Mouse (Mus musculus): Measurements from ENCODE around the gene Mpnd. TPM values are rescaled to one million over a fixed set of nuclear protein-coding genes. Genes with fewer than 3 reads are reported as not detected.

The Mpnd gene
- polyA plus RNA-seq, 1 experiment = 92.1 TPM

- TF ChIP-seq CEBPB (IDR thresholded peaks at IDR 0.05; ENCODE audit: insufficient read depth, poor library complexity, severe bottlenecking) = no peak
- no peak for TF ChIP-seq USF1 (IDR thresholded peaks at IDR 0.05; ENCODE audit: low read depth)
- no peak for TF ChIP-seq TCF12 (IDR thresholded peaks at IDR 0.05; ENCODE audit: insufficient read depth, poor library complexity, severe bottlenecking)
- no peak for TF ChIP-seq POLR2AphosphoS2 (IDR thresholded peaks at IDR 0.05; ENCODE audit: insufficient read length, low read depth)
- TF ChIP-seq MYOG (IDR thresholded peaks at IDR 0.05; ENCODE audit: control insufficient read depth in 1 of 3, insufficient read depth in 1 of 3, insufficient read length in 2 of 3, low read depth in 2 of 3) = no peak
- no peak for TF ChIP-seq TCF3 (IDR thresholded peaks at IDR 0.05; ENCODE audit: insufficient read length, low read depth)
- TF ChIP-seq REST (IDR thresholded peaks at IDR 0.05; ENCODE audit: insufficient read depth, insufficient read length) = no peak
- no peak for TF ChIP-seq SRF (IDR thresholded peaks at IDR 0.05; ENCODE audit: control insufficient read depth, insufficient read length, low read depth)
- TF ChIP-seq MYOD1 (IDR thresholded peaks at IDR 0.05; ENCODE audit: control insufficient read depth in 1 of 3, insufficient read length in 2 of 3, low read depth in 2 of 3) = no peak
- no peak for TF ChIP-seq POLR2A (IDR thresholded peaks at IDR 0.05; ENCODE audit: insufficient read length, low read depth)
- no peak for TF ChIP-seq MAX (IDR thresholded peaks at IDR 0.05; ENCODE audit: low read depth)
- no peak for TF ChIP-seq E2F4 (IDR thresholded peaks at IDR 0.05; ENCODE audit: insufficient read depth)
- no peak overlapping the region for H3K4me3 ChIP-seq
- no peaks in the 10 kb centered on the region for H3K36me3 ChIP-seq (ENCODE audit: control insufficient read depth, insufficient read depth)
- no peak overlapping the region for H3ac ChIP-seq (ENCODE audit: control insufficient read depth, insufficient read length)
- no peaks in the 10 kb centered on the region for H3K79me2 ChIP-seq (ENCODE audit: control insufficient read depth, insufficient read depth)
- no peak overlapping the region for H3K4me2 ChIP-seq (ENCODE audit: low read depth)
- H3K27me3 ChIP-seq (ENCODE audit: control insufficient read depth, insufficient read depth, insufficient read length) = peaks cover 17% of the 10 kb centered on the region
Observed at GRCm38 (mm10) chr17:56003000-56003399, 2.5 kb upstream of the Mpnd start.

- H3K79me2 ChIP-seq (ENCODE audit: control insufficient read depth, insufficient read depth) = peaks cover 7% of the 10 kb centered on the region
- no peak overlapping the region for H3K4me3 ChIP-seq
- TF ChIP-seq CEBPB (IDR thresholded peaks at IDR 0.05; ENCODE audit: insufficient read depth, poor library complexity, severe bottlenecking) (no peak), POLR2AphosphoS2 (IDR thresholded peaks at IDR 0.05; ENCODE audit: insufficient read length, low read depth) (no peak), SRF (IDR thresholded peaks at IDR 0.05; ENCODE audit: control insufficient read depth, insufficient read length, low read depth) (no peak), TCF3 (IDR thresholded peaks at IDR 0.05; ENCODE audit: insufficient read length, low read depth) (no peak), MYOD1 (IDR thresholded peaks at IDR 0.05; ENCODE audit: control insufficient read depth in 1 of 3, insufficient read length in 2 of 3, low read depth in 2 of 3) (no peak), REST (IDR thresholded peaks at IDR 0.05; ENCODE audit: insufficient read depth, insufficient read length) (no peak), USF1 (IDR thresholded peaks at IDR 0.05; ENCODE audit: low read depth) (no peak), POLR2A (IDR thresholded peaks at IDR 0.05; ENCODE audit: insufficient read length, low read depth) (no peak), MYOG (IDR thresholded peaks at IDR 0.05; ENCODE audit: control insufficient read depth in 1 of 3, insufficient read depth in 1 of 3, insufficient read length in 2 of 3, low read depth in 2 of 3) (no peak), MAX (IDR thresholded peaks at IDR 0.05; ENCODE audit: low read depth) (no peak), TCF12 (IDR thresholded peaks at IDR 0.05; ENCODE audit: insufficient read depth, poor library complexity, severe bottlenecking) (no peak), E2F4 (IDR thresholded peaks at IDR 0.05; ENCODE audit: insufficient read depth) (no peak)
- peaks cover 5% of the 10 kb centered on the region for H3K36me3 ChIP-seq (ENCODE audit: control insufficient read depth, insufficient read depth)
- H3K4me2 ChIP-seq (ENCODE audit: low read depth) = no peak overlapping the region
- peaks cover 17% of the 10 kb centered on the region for H3K27me3 ChIP-seq (ENCODE audit: control insufficient read depth, insufficient read depth, insufficient read length)
- no peak overlapping the region for H3ac ChIP-seq (ENCODE audit: control insufficient read depth, insufficient read length)
Observed at GRCm38 (mm10) chr17:56006956-56007355, 1.4 kb downstream of the Mpnd start.

- Histone ChIP-seq H3K4me3 (peak overlapping the region; percentile 55), H3K36me3 (ENCODE audit: control insufficient read depth, insufficient read depth) (peaks cover 11% of the 10 kb centered on the region), H3K79me2 (ENCODE audit: control insufficient read depth, insufficient read depth) (peaks cover 7% of the 10 kb centered on the region), H3ac (ENCODE audit: control insufficient read depth, insufficient read length) (no peak overlapping the region), H3K27me3 (ENCODE audit: control insufficient read depth, insufficient read depth, insufficient read length) (peaks cover 17% of the 10 kb centered on the region), H3K4me2 (ENCODE audit: low read depth) (peak overlapping the region; percentile 100)
- TF ChIP-seq MYOD1 (IDR thresholded peaks at IDR 0.05; ENCODE audit: control insufficient read depth in 1 of 3, insufficient read length in 2 of 3, low read depth in 2 of 3) (no peak), CEBPB (IDR thresholded peaks at IDR 0.05; ENCODE audit: insufficient read depth, poor library complexity, severe bottlenecking) (no peak), SRF (IDR thresholded peaks at IDR 0.05; ENCODE audit: control insufficient read depth, insufficient read length, low read depth) (no peak), E2F4 (IDR thresholded peaks at IDR 0.05; ENCODE audit: insufficient read depth) (no peak), MYOG (IDR thresholded peaks at IDR 0.05; ENCODE audit: control insufficient read depth in 1 of 3, insufficient read depth in 1 of 3, insufficient read length in 2 of 3, low read depth in 2 of 3) (no peak), POLR2AphosphoS2 (IDR thresholded peaks at IDR 0.05; ENCODE audit: insufficient read length, low read depth) (no peak), MAX (IDR thresholded peaks at IDR 0.05; ENCODE audit: low read depth) (no peak), POLR2A (IDR thresholded peaks at IDR 0.05; ENCODE audit: insufficient read length, low read depth) (no peak), TCF12 (IDR thresholded peaks at IDR 0.05; ENCODE audit: insufficient read depth, poor library complexity, severe bottlenecking) (no peak)
Observed at GRCm38 (mm10) chr17:56007444-56008355, 2.2 kb downstream of the Mpnd start.

GRCm38 (mm10) chr17:56008356-56009087 is 3.0 kb downstream of the Mpnd start:
- H3K27me3 ChIP-seq (ENCODE audit: control insufficient read depth, insufficient read depth, insufficient read length) = peaks cover 8% of the 10 kb centered on the region
- peak; percentile 64 for TF ChIP-seq POLR2A (IDR thresholded peaks at IDR 0.05; ENCODE audit: insufficient read length, low read depth)
- no peak for TF ChIP-seq MYOD1 (IDR thresholded peaks at IDR 0.05; ENCODE audit: control insufficient read depth in 1 of 3, insufficient read length in 2 of 3, low read depth in 2 of 3)
- TF ChIP-seq POLR2AphosphoS2 (IDR thresholded peaks at IDR 0.05; ENCODE audit: insufficient read length, low read depth) = peak; percentile 54
- TF ChIP-seq USF1 (IDR thresholded peaks at IDR 0.05; ENCODE audit: low read depth) = peak; percentile 4
- TF ChIP-seq E2F4 (IDR thresholded peaks at IDR 0.05; ENCODE audit: insufficient read depth) = peak; percentile 67
- TF ChIP-seq SRF (IDR thresholded peaks at IDR 0.05; ENCODE audit: control insufficient read depth, insufficient read length, low read depth) = peak; percentile 8

More at GRCm38 (mm10) chr17:56008356-56009087, 3.0 kb downstream of the Mpnd start:
- Histone ChIP-seq H3K36me3 (ENCODE audit: control insufficient read depth, insufficient read depth) (peaks cover 15% of the 10 kb centered on the region), H3K4me2 (ENCODE audit: low read depth) (peak overlapping the region; percentile 100), H3ac (ENCODE audit: control insufficient read depth, insufficient read length) (peak overlapping the region; percentile 39), H3K4me3 (peak overlapping the region; percentile 55), H3K79me2 (ENCODE audit: control insufficient read depth, insufficient read depth) (peaks cover 7% of the 10 kb centered on the region)

Data from myocyte (in vitro differentiated cells).